Mouse (Mus musculus) mouse embryonic stem cell (cell line): ENCODE data around the gene S100g.

ENCODE experiments used
- in situ Hi-C, 2 experiments: fragments of 300-500 bp; cut with MboI; formaldehyde crosslinking; loops; 1 replicate in 1 of 2; 3 replicates in 1 of 2; pipeline ENCODE4 v1.14.3; 2019 to 2020; ENCODE audit warnings: low sequenced_read_pairs in 2 of 2, low pct_unique_long_range_greater_than_20kb in 1 of 2, mixed read lengths in 1 of 2; ENCODE audit not compliant: unreplicated experiment in 1 of 2

The S100g gene

GRCm38 (mm10) chrX:162964383-162964782, at the start of gene S100g:
Gene S100g (minus strand): TSS chrX:162964599.
- in situ Hi-C loops = loop anchor here in 1 of 2 experiments (25.0 kb wide), 1 partner anchor 173 kb away; no protein-coding TSS in a partner anchor

- in situ Hi-C loops = no loop called here
Measured at GRCm38 (mm10) chrX:162992121-162992520, 27.7 kb upstream of the S100g start.

GRCm38 (mm10) chrX:162991396-162991795, 27.0 kb upstream of the S100g start:
- in situ Hi-C loops = no loop called here

- in situ Hi-C loops = no loop called here
Measured at GRCm38 (mm10) chrX:162986876-162987495, 22.6 kb upstream of the S100g start.

- in situ Hi-C loops = no loop called here
Measured at GRCm38 (mm10) chrX:162976194-162976593, 11.8 kb upstream of the S100g start.

- in situ Hi-C loops = loop anchor here in 1 of 2 experiments (25.0 kb wide), 1 partner anchor 170 kb away; no protein-coding TSS in a partner anchor
Measured at GRCm38 (mm10) chrX:162967456-162967855, 3.1 kb upstream of the S100g start.

GRCm38 (mm10) chrX:162963840-162964239, 559 bp downstream of the S100g start:
- in situ Hi-C loops = loop anchor here in 1 of 2 experiments (25.0 kb wide), 1 partner anchor 173 kb away; no protein-coding TSS in a partner anchor

GRCm38 (mm10) chrX:162957921-162958320, 6.5 kb downstream of the S100g start:
- in situ Hi-C loops = loop anchor here (10.0 to 25.0 kb wide), 2 partner anchors 179 to 187 kb away; no protein-coding TSS in a partner anchor

- in situ Hi-C loops = loop anchor here (10.0 to 25.0 kb wide), 2 partner anchors 187 to 195 kb away; no protein-coding TSS in a partner anchor
Measured at GRCm38 (mm10) chrX:162949811-162950439, 14.5 kb downstream of the S100g start.

GRCm38 (mm10) chrX:162942027-162942426, 22.4 kb downstream of the S100g start:
- in situ Hi-C loops = no loop called here

- in situ Hi-C loops = loop anchor here in 1 of 2 experiments (10.0 kb wide), 1 partner anchor 203 kb away; no protein-coding TSS in a partner anchor
Measured at GRCm38 (mm10) chrX:162931467-162931866, 32.9 kb downstream of the S100g start.

GRCm38 (mm10) chrX:162921487-162922125, 42.8 kb downstream of the S100g start:
- in situ Hi-C loops = no loop called here

GRCm38 (mm10) chrX:162915697-162916096, 48.7 kb downstream of the S100g start:
- in situ Hi-C loops = no loop called here

GRCm38 (mm10) chrX:162913651-162914050, 50.7 kb downstream of the S100g start:
- in situ Hi-C loops = no loop called here
